Mouse (Mus musculus) midbrain, embryonic 11.5 days (tissue): ENCODE data around the gene Sim2. TPM values are rescaled to one million over a fixed set of nuclear protein-coding genes. Genes with fewer than 3 reads are reported as not detected.
A peak's percentile ranks its signal among the peaks of the same experiment; 100 is the strongest.

ENCODE experiments used
- ATAC-seq: fragments of 200-750 bp; cut with Nextera tagmentation; 2 replicates; pipeline ENCODE4 v1.8.0; 2017; ENCODE audit warnings: moderate TSS enrichment, moderate library complexity; ENCODE audit not compliant: low FRiP score
- DNase-seq: peaks from one replicate; pipeline ENCODE4 v3.0.0; 2015; ENCODE audit warnings: low spot score; ENCODE audit errors: missing footprints
- H3K27ac ChIP-seq: fragments of 300-500 bp; sonication (generic); 2 replicates; pipeline ENCODE4 v1.5.1; 2014; ENCODE audit warnings: low read depth, low read length
- H3K27me3 ChIP-seq: fragments of 300-500 bp; sonication (generic); 2 replicates; pipeline ENCODE4 v1.6.1; 2014; ENCODE audit warnings: mild to moderate bottlenecking, low read length, moderate library complexity, mixed read lengths; ENCODE audit not compliant: control insufficient read depth, insufficient read depth
- H3K36me3 ChIP-seq: fragments of 300-500 bp; sonication (generic); 2 replicates; pipeline ENCODE4 v1.6.1; 2014; ENCODE audit warnings: mild to moderate bottlenecking, low read length, moderate library complexity, mixed read lengths; ENCODE audit not compliant: control insufficient read depth, insufficient read depth
- H3K4me1 ChIP-seq: fragments of 300-500 bp; sonication (generic); 2 replicates; pipeline ENCODE4 v1.6.1; 2014; ENCODE audit warnings: low read length; ENCODE audit not compliant: control insufficient read depth, insufficient read depth
- H3K4me2 ChIP-seq: fragments of 300-500 bp; sonication (generic); 2 replicates; pipeline ENCODE4 v1.6.1; 2014; ENCODE audit warnings: mild to moderate bottlenecking, moderate library complexity
- H3K4me3 ChIP-seq: fragments of 300-500 bp; sonication (generic); 2 replicates; pipeline ENCODE4 v1.5.1; 2014; ENCODE audit warnings: low read depth, low read length
- H3K9ac ChIP-seq: fragments of 300-500 bp; sonication (generic); 2 replicates; pipeline ENCODE4 v1.6.1; 2014; ENCODE audit warnings: low read length
- H3K9me3 ChIP-seq: fragments of 300-500 bp; sonication (generic); 2 replicates; pipeline ENCODE4 v1.6.1; 2016; ENCODE audit warnings: low read length; ENCODE audit not compliant: control insufficient read depth
- WGBS: fragments of 180-500 bp; shearing (Covaris S2); extraction: QIAGEN DNeasy Blood & Tissue Kit; methylation state at CpG from one replicate; pipeline ENCODE4 v1.1.7; 2014; 5-methylcytosine and 5-hydroxymethylcytosine counted together
- polyA plus RNA-seq: library from polyadenylated mRNA; unstranded; fragments of >200 nt; fragmentation: Nextera tagmentation; extraction: Ambion mirVana; gene quantifications from 2 replicates; pipeline ENCODE4 v1.2.1, GENCODE M21; 2014

The Sim2 gene
- polyA plus RNA-seq: 1.8 and 2.3 TPM in 2 replicates

DNA sequence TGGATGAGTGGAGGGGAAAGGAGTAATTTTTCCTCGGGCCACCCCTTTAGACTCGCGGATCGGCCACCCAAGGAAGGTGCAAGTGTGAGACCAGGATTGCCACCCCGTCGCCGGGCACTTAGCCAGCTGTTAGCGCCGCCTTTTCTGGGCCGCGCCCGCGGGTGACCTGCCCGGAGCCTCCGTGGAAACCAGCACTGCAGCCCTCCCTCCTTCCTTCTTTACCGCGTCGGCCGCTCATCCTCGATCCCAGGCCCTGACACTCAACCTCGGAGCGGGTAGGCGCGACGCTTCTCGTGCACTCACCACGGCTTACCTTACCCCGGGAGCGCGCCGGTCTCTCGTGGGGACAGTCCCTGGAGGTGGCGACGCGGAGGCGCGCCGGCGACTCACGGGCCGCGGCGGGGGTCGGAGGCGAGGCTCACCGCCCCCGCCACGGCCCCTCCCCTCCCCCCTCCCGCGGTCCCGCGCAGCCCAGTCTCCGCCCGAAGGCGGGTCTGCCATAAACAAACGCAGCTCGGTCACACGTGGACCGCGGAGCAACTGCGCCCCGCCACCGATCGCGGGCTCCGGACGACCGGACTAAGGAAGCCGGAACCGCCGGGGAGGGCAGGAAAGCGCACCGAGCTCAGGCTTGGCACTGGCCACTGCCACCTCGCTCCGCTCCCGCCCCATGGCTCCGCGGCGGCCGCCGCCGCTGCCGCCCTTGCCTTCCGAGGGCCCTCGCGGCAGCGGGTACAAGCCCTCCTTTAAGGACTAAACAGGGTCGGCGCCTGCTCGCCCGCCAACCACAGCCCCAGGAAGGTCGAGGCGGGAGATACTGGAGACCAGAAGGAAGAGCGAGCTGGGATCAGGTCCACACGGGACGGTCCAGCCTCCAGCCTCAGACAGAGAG lies at the start of gene Sim2:
Sim2 (plus strand) TSS at position 221 of the 892 bp plus-strand sequence.
- peak within 1 kb of the TSS; percentile 37 for H3K4me2 ChIP-seq
- H3K9ac ChIP-seq: peak within 1 kb of the TSS; percentile 60
- H3K27me3 ChIP-seq: peaks cover 97% of the 10 kb centered on the region
- peak within 1 kb of the TSS; percentile 36 for H3K4me3 ChIP-seq
- WGBS: 1% methylated on average over 90 of the region's 96 CpGs
- H3K36me3 ChIP-seq: no peaks in the 10 kb centered on the region
- peak; percentile 97 for DNase-seq
- H3K27ac ChIP-seq: no peak within 1 kb of the TSS; the same call in 1 of the 2 replicates
- H3K9me3 ChIP-seq: no peaks in the 10 kb centered on the region
- peaks cover 16% of the 10 kb centered on the region for H3K4me1 ChIP-seq
- ATAC-seq: peak; percentile 28; the same call in 1 of the 2 replicates

GRCm38 (mm10) chr16:94037280-94037679 lies 47.5 kb upstream of the Sim2 start:
- no peak overlapping the region for H3K27ac ChIP-seq
- no peaks in the 10 kb centered on the region for H3K9me3 ChIP-seq
- H3K9ac ChIP-seq: no peak overlapping the region
- DNase-seq (peak; percentile 68), ATAC-seq (no peak)
- H3K4me2 ChIP-seq: no peak overlapping the region
- WGBS: 90% methylated on average over 7 of the region's 7 CpGs
- H3K4me3 ChIP-seq: no peak overlapping the region
- peaks cover 4% of the 10 kb centered on the region for H3K27me3 ChIP-seq
- no peaks in the 10 kb centered on the region for H3K36me3 ChIP-seq
- peaks cover 16% of the 10 kb centered on the region for H3K4me1 ChIP-seq

DNA sequence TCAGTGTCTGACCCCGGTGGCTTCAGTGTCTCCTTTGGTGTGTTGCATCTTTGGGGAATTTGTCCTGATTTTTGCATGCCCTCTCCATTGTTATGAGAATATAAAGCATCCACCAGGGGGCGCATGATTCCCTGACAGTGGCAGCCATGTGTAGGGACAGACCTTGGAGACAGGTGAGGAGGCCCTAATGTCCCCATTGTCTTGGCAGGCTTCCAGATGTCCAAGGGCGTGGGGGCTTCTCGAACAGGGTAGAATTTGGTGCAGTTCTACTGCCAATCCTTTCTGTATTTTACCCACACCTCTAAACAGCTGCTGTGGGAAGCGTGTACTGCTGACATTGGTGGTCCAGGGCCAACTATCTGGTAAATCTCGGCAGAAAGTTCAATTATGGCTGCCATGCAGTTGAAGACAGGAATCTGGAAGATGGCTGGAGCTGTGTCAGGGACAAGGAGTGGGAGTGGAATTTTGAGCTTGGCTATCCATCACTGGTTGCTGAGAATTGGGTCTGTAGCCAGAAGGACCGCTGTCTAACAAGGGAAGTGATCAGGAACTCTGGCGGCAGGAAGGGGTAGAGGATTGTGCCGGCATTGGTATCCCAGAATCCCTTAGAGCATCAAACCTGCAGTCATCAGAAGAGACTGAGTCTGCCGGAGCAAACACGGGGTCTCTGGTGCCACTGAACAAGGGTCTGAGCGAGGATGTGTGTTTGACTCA lies 46.3 kb upstream of the Sim2 start:
- 70% methylated on average over 12 of the region's 12 CpGs for WGBS
- Histone ChIP-seq H3K4me2 (no peak overlapping the region), H3K27me3 (peaks cover 5% of the 10 kb centered on the region)

GRCm38 (mm10) chr16:94038986-94039341 lies 45.8 kb upstream of the Sim2 start:
- peaks cover 5% of the 10 kb centered on the region for H3K27me3 ChIP-seq
- H3K9ac ChIP-seq: no peak overlapping the region
- peaks cover 16% of the 10 kb centered on the region for H3K4me1 ChIP-seq
- DNase-seq (peak; percentile 77), ATAC-seq (no peak)
- WGBS: 93% methylated on average over 9 of the region's 9 CpGs
- H3K27ac ChIP-seq: no peak overlapping the region
- no peaks in the 10 kb centered on the region for H3K36me3 ChIP-seq
- no peak overlapping the region for H3K4me3 ChIP-seq
- no peaks in the 10 kb centered on the region for H3K9me3 ChIP-seq
- H3K4me2 ChIP-seq: no peak overlapping the region

More for the DNA sequence above, 46.3 kb upstream of the Sim2 start:
- H3K27ac ChIP-seq: no peak overlapping the region
- ATAC-seq (peak; percentile 58), DNase-seq (peak; percentile 93)
- no peaks in the 10 kb centered on the region for H3K9me3 ChIP-seq
- H3K4me1 ChIP-seq: peaks cover 16% of the 10 kb centered on the region
- no peak overlapping the region for H3K4me3 ChIP-seq
- H3K9ac ChIP-seq: no peak overlapping the region
- no peaks in the 10 kb centered on the region for H3K36me3 ChIP-seq

DNA sequence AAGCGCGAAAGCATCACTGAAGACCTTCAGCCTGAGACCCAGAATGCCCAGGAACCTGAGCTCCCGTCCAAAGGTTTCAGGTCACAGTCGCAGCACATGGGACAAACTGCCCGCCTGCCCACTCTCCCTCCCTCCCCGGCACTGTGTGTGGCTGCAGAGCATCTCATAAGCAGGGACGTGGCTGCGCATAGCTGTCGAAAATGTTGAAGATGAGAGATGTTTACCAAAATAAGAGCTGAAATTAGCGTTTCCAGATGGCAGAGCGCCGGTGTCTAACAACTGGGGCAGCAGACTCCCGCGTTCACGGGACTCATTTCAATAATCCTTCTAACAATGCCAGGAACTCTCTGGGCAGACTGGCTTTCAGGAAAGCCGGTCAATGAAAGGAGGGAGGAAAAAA lies 44.2 kb upstream of the Sim2 start:
- Histone ChIP-seq H3K36me3 (no peaks in the 10 kb centered on the region), H3K27ac (no peak overlapping the region), H3K27me3 (peaks cover 5% of the 10 kb centered on the region), H3K4me1 (peaks cover 16% of the 10 kb centered on the region), H3K9ac (peak overlapping the region; percentile 54), H3K4me2 (peak overlapping the region; percentile 36), H3K9me3 (no peaks in the 10 kb centered on the region), H3K4me3 (peak overlapping the region; percentile 5; the same call in 1 of the 2 replicates)
- ATAC-seq (peak; percentile 54; the same call in 1 of the 2 replicates), DNase-seq (peak; percentile 93)
- 10% methylated on average over 16 of the region's 16 CpGs for WGBS

GRCm38 (mm10) chr16:94041065-94041712 lies 43.5 kb upstream of the Sim2 start:
- peaks cover 5% of the 10 kb centered on the region for H3K27me3 ChIP-seq
- peak; percentile 91 for DNase-seq
- H3K27ac ChIP-seq: no peak overlapping the region
- peak; percentile 69 for ATAC-seq
- H3K4me1 ChIP-seq: peaks cover 16% of the 10 kb centered on the region
- H3K4me2 ChIP-seq: peak overlapping the region; percentile 36
- WGBS: 38% methylated on average over 18 of the region's 18 CpGs
- H3K9ac ChIP-seq: no peak overlapping the region
- H3K9me3 ChIP-seq: no peaks in the 10 kb centered on the region
- no peaks in the 10 kb centered on the region for H3K36me3 ChIP-seq
- H3K4me3 ChIP-seq: peak overlapping the region; percentile 5; the same call in 1 of the 2 replicates

DNA sequence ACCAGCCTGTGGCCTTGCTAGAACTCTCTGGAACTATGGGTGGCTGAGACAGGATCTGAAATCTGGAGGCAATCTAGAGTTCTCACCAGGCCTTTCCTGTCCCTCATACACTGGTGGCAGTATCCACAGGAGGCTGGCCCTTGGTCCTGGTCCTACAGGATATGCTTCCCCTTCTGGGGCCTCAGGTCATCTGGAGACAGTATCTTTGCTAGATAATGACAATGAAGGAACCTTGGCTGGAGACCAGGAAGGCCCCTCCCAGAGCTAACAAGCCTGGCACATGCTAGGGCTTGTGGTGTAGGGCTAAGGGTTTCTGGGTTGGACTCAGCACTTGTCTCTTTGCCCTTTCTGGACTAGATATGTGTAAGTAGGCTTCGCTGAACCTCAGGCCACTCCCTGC lies 40.9 kb upstream of the Sim2 start:
- 100% methylated on average over 1 of the region's 1 CpGs for WGBS
- no peak for ATAC-seq
- no peaks in the 10 kb centered on the region for H3K9me3 ChIP-seq
- peaks cover 5% of the 10 kb centered on the region for H3K27me3 ChIP-seq
- H3K4me1 ChIP-seq: peaks cover 16% of the 10 kb centered on the region
- no peak overlapping the region for H3K9ac ChIP-seq
- H3K4me2 ChIP-seq: no peak overlapping the region
- DNase-seq: no peak
- no peak overlapping the region for H3K27ac ChIP-seq
- H3K36me3 ChIP-seq: no peaks in the 10 kb centered on the region
- no peak overlapping the region for H3K4me3 ChIP-seq

DNA sequence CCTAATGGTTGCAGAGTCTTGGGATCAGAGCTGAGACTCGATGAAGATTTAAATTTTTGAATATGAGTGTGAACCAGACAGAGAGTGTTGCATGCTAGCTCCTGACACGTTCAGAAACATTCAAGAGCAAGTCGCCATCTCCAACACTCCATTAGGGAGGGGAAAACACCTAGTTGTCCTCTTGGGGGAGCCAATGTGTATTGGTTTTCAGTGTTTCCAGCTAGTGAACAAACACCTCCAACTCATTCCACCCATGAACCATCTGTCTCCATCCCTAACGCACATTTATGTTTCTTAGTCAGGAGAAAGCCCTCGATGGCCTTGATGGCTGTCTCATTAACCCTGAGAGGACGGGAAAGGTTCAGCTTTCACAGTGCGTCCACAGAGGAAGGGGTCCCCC lies 39.7 kb upstream of the Sim2 start:
- Histone ChIP-seq H3K9ac (no peak overlapping the region), H3K36me3 (no peaks in the 10 kb centered on the region), H3K9me3 (no peaks in the 10 kb centered on the region), H3K4me3 (no peak overlapping the region), H3K4me2 (no peak overlapping the region), H3K27ac (no peak overlapping the region), H3K27me3 (peaks cover 2% of the 10 kb centered on the region; the same call in 1 of the 2 replicates), H3K4me1 (peaks cover 16% of the 10 kb centered on the region)
- ATAC-seq: no peak
- DNase-seq: no peak
- WGBS: 63% methylated on average over 7 of the region's 7 CpGs
